Mouse (Mus musculus) erythroblast, embryonic 14.5 days (primary cell): Measurements from ENCODE around the gene Psmd3.

Source experiments
- GATA1 ChIP-seq: IDR thresholded peaks from 2 replicates; pipeline ENCODE4 v1.6.1; 2012; ENCODE audit warnings: low read length, inconsistent platforms, mixed read lengths
- TAL1 ChIP-seq: IDR thresholded peaks from 3 replicates; pipeline ENCODE4 v1.6.1; 2012; ENCODE audit warnings: low read length, inconsistent platforms, mixed read lengths

GRCm38 (mm10) chr11:98701213-98701670, 18.9 kb downstream of the Psmd3 start, which contains the start of gene Csf3:
- TF ChIP-seq GATA1 (no peak), TAL1 (no peak)
